Mouse (Mus musculus): ENCODE data around the gene Mrpl34. TPM values are rescaled to one million over a fixed set of nuclear protein-coding genes. Genes with fewer than 3 reads are reported as not detected.

Mrpl34 gene
- polyA plus RNA-seq (2012; rRNA removed; ENCODE audit: low replicate concordance) = 109 and 185 TPM in 2 replicates

GRCm38 (mm10) chr8:71464513-71465500 is at the start of gene Mrpl34:
Gene Mrpl34 (plus strand): TSS chr8:71464959.

GRCm38 (mm10) chr8:71463188-71464033 is 1.3 kb upstream of the Mrpl34 start, which contains the start of gene Abhd8:
Gene Abhd8 (minus strand): TSS chr8:71463655.

GRCm38 (mm10) chr8:71468916-71469315 is 4.2 kb downstream of the Mrpl34 start, which contains the start of gene Dda1:
Gene Dda1 (plus strand): TSS chr8:71469199.

GRCm38 (mm10) chr8:71485142-71486135 is 20.7 kb downstream of the Mrpl34 start, which contains the start of gene Ano8:
Gene Ano8 (minus strand): TSS chr8:71485963.

GRCm38 (mm10) chr8:71487691-71488445 is 23.1 kb downstream of the Mrpl34 start, which contains the start of gene Gtpbp3:
Gene Gtpbp3 (plus strand): TSS chr8:71488103.

GRCm38 (mm10) chr8:71511644-71512043 is 46.9 kb downstream of the Mrpl34 start, which contains the start of gene Plvap:
Gene Plvap (minus strand): TSS chr8:71511752.

Other genes starting within 250 kb of the Mrpl34 start
- 24.5 and 47.1 TPM in 2 replicates for gene Myo9b, start 192.2 kb upstream of the Mrpl34 start, polyA plus RNA-seq (2012; rRNA removed; ENCODE audit: low replicate concordance)
- 5.6 and 6.6 TPM in 2 replicates for gene Haus8, start 192.0 kb upstream of the Mrpl34 start, polyA plus RNA-seq (2012; rRNA removed; ENCODE audit: low replicate concordance)
- 109 and 116 TPM in 2 replicates for gene Use1, start 98.1 kb upstream of the Mrpl34 start, polyA plus RNA-seq (2012; rRNA removed; ENCODE audit: low replicate concordance)
- 13.0 and 27.0 TPM in 2 replicates for gene Ocel1, start 93.7 kb upstream of the Mrpl34 start, polyA plus RNA-seq (2012; rRNA removed; ENCODE audit: low replicate concordance)
- 95.9 and 259 TPM in 2 replicates for gene Nr2f6, start 83.0 kb upstream of the Mrpl34 start, polyA plus RNA-seq (2012; rRNA removed; ENCODE audit: low replicate concordance)
- gene Ushbp1, start 69.2 kb upstream of the Mrpl34 start, polyA plus RNA-seq (2012; rRNA removed; ENCODE audit: low replicate concordance) = 70.7 and 71.1 TPM in 2 replicates
- gene Babam1, start 68.1 kb upstream of the Mrpl34 start, polyA plus RNA-seq (2012; rRNA removed; ENCODE audit: low replicate concordance) = 123 and 158 TPM in 2 replicates
- 1.8 and 3.0 TPM in 2 replicates for gene Ankle1, start 58.9 kb upstream of the Mrpl34 start, polyA plus RNA-seq (2012; rRNA removed; ENCODE audit: low replicate concordance)
- gene Abhd8, start 1.3 kb upstream of the Mrpl34 start, polyA plus RNA-seq (2012; rRNA removed; ENCODE audit: low replicate concordance) = 39.7 and 88.0 TPM in 2 replicates
- 103 and 108 TPM in 2 replicates for gene Dda1, start 4.2 kb downstream of the Mrpl34 start, polyA plus RNA-seq (2012; rRNA removed; ENCODE audit: low replicate concordance)
- gene Ano8, start 21.0 kb downstream of the Mrpl34 start, polyA plus RNA-seq (2012; rRNA removed; ENCODE audit: low replicate concordance) = 20.8 and 48.1 TPM in 2 replicates
- 27.0 and 51.9 TPM in 2 replicates for gene Gtpbp3, start 23.1 kb downstream of the Mrpl34 start, polyA plus RNA-seq (2012; rRNA removed; ENCODE audit: low replicate concordance)
- 191 and 472 TPM in 2 replicates for gene Plvap, start 46.8 kb downstream of the Mrpl34 start, polyA plus RNA-seq (2012; rRNA removed; ENCODE audit: low replicate concordance)
- gene Ccdc194, start 60.8 kb downstream of the Mrpl34 start, polyA plus RNA-seq (2012; rRNA removed; ENCODE audit: low replicate concordance) = 0.23 TPM in 1 of 2 replicates, not detected in the other
- gene Bst2, start 72.5 kb downstream of the Mrpl34 start, polyA plus RNA-seq (2012; rRNA removed; ENCODE audit: low replicate concordance) = 243 and 517 TPM in 2 replicates
- 101 and 186 TPM in 2 replicates for gene Mvb12a, start 78.0 kb downstream of the Mrpl34 start, polyA plus RNA-seq (2012; rRNA removed; ENCODE audit: low replicate concordance)
- gene Tmem221, start 93.9 kb downstream of the Mrpl34 start, polyA plus RNA-seq (2012; rRNA removed; ENCODE audit: low replicate concordance) = 3.2 and 6.8 TPM in 2 replicates
- 0.63 and 0.92 TPM in 2 replicates for gene Nxnl1, start 101.6 kb downstream of the Mrpl34 start, polyA plus RNA-seq (2012; rRNA removed; ENCODE audit: low replicate concordance)
- 854 and 1,064 TPM in 2 replicates for gene Slc27a1, start 103.9 kb downstream of the Mrpl34 start, polyA plus RNA-seq (2012; rRNA removed; ENCODE audit: low replicate concordance)
- 137 and 341 TPM in 2 replicates for gene Pgls, start 127.2 kb downstream of the Mrpl34 start, polyA plus RNA-seq (2012; rRNA removed; ENCODE audit: low replicate concordance)
- gene Fam129c, start 132.7 kb downstream of the Mrpl34 start, polyA plus RNA-seq (2012; rRNA removed; ENCODE audit: low replicate concordance) = 7.2 and 22.1 TPM in 2 replicates
- 159 and 238 TPM in 2 replicates for gene Colgalt1, start 146.0 kb downstream of the Mrpl34 start, polyA plus RNA-seq (2012; rRNA removed; ENCODE audit: low replicate concordance)
- 1.2 and 1.5 TPM in 2 replicates for gene Unc13a, start 206.8 kb downstream of the Mrpl34 start, polyA plus RNA-seq (2012; rRNA removed; ENCODE audit: low replicate concordance)
- 54.2 and 110 TPM in 2 replicates for gene Jak3, start 211.3 kb downstream of the Mrpl34 start, polyA plus RNA-seq (2012; rRNA removed; ENCODE audit: low replicate concordance)
- gene Insl3, start 224.3 kb downstream of the Mrpl34 start, polyA plus RNA-seq (2012; rRNA removed; ENCODE audit: low replicate concordance) = 45.3 and 91.7 TPM in 2 replicates
- 18.6 and 33.3 TPM in 2 replicates for gene B3gnt3, start 236.8 kb downstream of the Mrpl34 start, polyA plus RNA-seq (2012; rRNA removed; ENCODE audit: low replicate concordance)

Data from mammary gland, adult 2 months (tissue).